Mouse (Mus musculus) ES-E14 (cell line): ENCODE measurements around the gene Fgf10. TPM values are rescaled to one million over a fixed set of nuclear protein-coding genes. Genes with fewer than 3 reads are reported as not detected.
A peak's percentile ranks its signal among the peaks of the same experiment; 100 is the strongest.

ENCODE experiments used
- DNase-seq: peaks from one replicate; pipeline ENCODE4 v3.0.0-alpha.2; 2013; ENCODE audit warnings: low read depth, low spot score
- H3K27ac ChIP-seq: 2 replicates; pipeline ENCODE4 v1.5.1; 2012; ENCODE audit warnings: low read depth, mild to moderate bottlenecking, low read length, moderate library complexity, mixed read lengths; ENCODE audit not compliant: poor library complexity, insufficient read depth, severe bottlenecking
- H3K36me3 ChIP-seq: 2 replicates; pipeline ENCODE4 v1.6.1; 2012; ENCODE audit warnings: mild to moderate bottlenecking, low read length, moderate library complexity, mixed read lengths; ENCODE audit not compliant: control insufficient read depth, poor library complexity, insufficient read depth, severe bottlenecking
- H3K4me1 ChIP-seq, 2 experiments: fragments of 150-350 bp in 1 of 2; sonication (generic) in 1 of 2; 2 replicates each; pipeline ENCODE4 v1.6.1; 2012; ENCODE audit warnings: low read length in 2 of 2, mild to moderate bottlenecking in 1 of 2, mixed read lengths in 1 of 2; ENCODE audit not compliant: control insufficient read depth in 2 of 2, insufficient read depth in 2 of 2, poor library complexity in 1 of 2
- H3K4me3 ChIP-seq, 2 experiments: fragments of 150-350 bp in 1 of 2; sonication (generic) in 1 of 2; 2 replicates each; pipeline ENCODE4 v1.5.1; 2012; ENCODE audit warnings: low read length in 2 of 2, low read depth in 1 of 2, mild to moderate bottlenecking in 1 of 2, mixed read lengths in 1 of 2; ENCODE audit not compliant: insufficient read depth in 1 of 2, poor library complexity in 1 of 2, severe bottlenecking in 1 of 2
- H3K9ac ChIP-seq: 2 replicates; pipeline ENCODE4 v1.6.1; 2012; ENCODE audit warnings: low read depth, mild to moderate bottlenecking, low read length, mixed read lengths; ENCODE audit not compliant: poor library complexity, insufficient read depth, severe bottlenecking
- H3K9me3 ChIP-seq: fragments of 150-350 bp; sonication (generic); 2 replicates; pipeline ENCODE4 v1.6.1; 2012; ENCODE audit warnings: low read depth, mild to moderate bottlenecking, low read length; ENCODE audit not compliant: control insufficient read depth, insufficient read depth
- CHD2 ChIP-seq: IDR thresholded peaks from 2 replicates; pipeline ENCODE4 v1.6.1; 2014; ENCODE audit warnings: mild to moderate bottlenecking, low read depth, low read length, inconsistent platforms
- HCFC1 ChIP-seq: IDR thresholded peaks from 2 replicates; pipeline ENCODE4 v1.6.1; 2012; ENCODE audit warnings: low read length, inconsistent platforms, borderline replicate concordance; ENCODE audit not compliant: insufficient read depth
- MAFK ChIP-seq: IDR thresholded peaks from 2 replicates; pipeline ENCODE4 v1.6.1; 2014; ENCODE audit warnings: mild to moderate bottlenecking, low read depth, low read length, inconsistent platforms; ENCODE audit not compliant: insufficient read depth
- ZC3H11A ChIP-seq: IDR thresholded peaks from 2 replicates; pipeline ENCODE4 v1.6.1; 2012; ENCODE audit warnings: low read depth, mild to moderate bottlenecking, inconsistent platforms, low read length, borderline replicate concordance
- ZNF384 ChIP-seq: IDR thresholded peaks from 2 replicates; pipeline ENCODE4 v1.6.1; 2012; ENCODE audit warnings: low read depth, low read length, inconsistent platforms
- in situ Hi-C, 2 experiments: fragments of 600-800 bp; cut with MboI; formaldehyde crosslinking; loops; one replicate each; pipeline ENCODE4 v1.15.1; 2025; ENCODE audit warnings: low sequenced_read_pairs in 2 of 2, inconsistent platforms in 1 of 2; ENCODE audit not compliant: unreplicated experiment in 2 of 2
- total RNA-seq: library from RNA; depleted of rRNA; stranded (reverse); fragments of 300-350 nt; gene quantifications from 2 replicates; pipeline ENCODE4 v1.2.3, GENCODE M21; 2012

The Fgf10 gene
- total RNA-seq, 1 experiment, result 1.7 TPM

GRCm38 (mm10) chr13:118746427-118746826, 76.8 kb downstream of the Fgf10 start:
- Histone ChIP-seq H3K4me1 (no peaks in the 10 kb centered on the region), H3K9ac (no peak overlapping the region), H3K27ac (no peak overlapping the region), H3K36me3 (no peaks in the 10 kb centered on the region), H3K9me3 (no peaks in the 10 kb centered on the region), H3K4me3 (no peak overlapping the region)
- DNase-seq, result no peak
- no peak for TF ChIP-seq ZC3H11A
- TF ChIP-seq HCFC1, result no peak
- TF ChIP-seq MAFK, result no peak
- TF ChIP-seq CHD2, result no peak
- no peak for TF ChIP-seq ZNF384
- in situ Hi-C loops, result no loop called here

- no peaks in the 10 kb centered on the region for H3K36me3 ChIP-seq
- H3K4me3 ChIP-seq, result no peak overlapping the region
- no peaks in the 10 kb centered on the region for H3K9me3 ChIP-seq
- no peaks in the 10 kb centered on the region for H3K4me1 ChIP-seq
- TF ChIP-seq ZC3H11A, result no peak
- TF ChIP-seq MAFK, result no peak
- no peak for TF ChIP-seq HCFC1
- TF ChIP-seq ZNF384, result no peak
- no peak for TF ChIP-seq CHD2
- H3K27ac ChIP-seq, result no peak overlapping the region
- no peak for DNase-seq
- H3K9ac ChIP-seq, result no peak overlapping the region
- in situ Hi-C loops, result no loop called here
These were observed 84.4 kb downstream of the Fgf10 start for GRCm38 (mm10) chr13:118754024-118754423.

- Histone ChIP-seq H3K27ac (no peak overlapping the region), H3K36me3 (no peaks in the 10 kb centered on the region), H3K9me3 (no peaks in the 10 kb centered on the region), H3K4me1 (no peaks in the 10 kb centered on the region), H3K4me3 (no peak overlapping the region), H3K9ac (no peak overlapping the region)
- no peak for TF ChIP-seq ZC3H11A
- no peak for TF ChIP-seq CHD2
- no peak for TF ChIP-seq MAFK
- TF ChIP-seq HCFC1, result no peak
- no peak for TF ChIP-seq ZNF384
- DNase-seq, result no peak
- in situ Hi-C loops, result no loop called here
These were observed 89.4 kb downstream of the Fgf10 start for GRCm38 (mm10) chr13:118759021-118759420.

GRCm38 (mm10) chr13:118762982-118763381, 93.4 kb downstream of the Fgf10 start:
- Histone ChIP-seq H3K4me1 (no peaks in the 10 kb centered on the region), H3K27ac (no peak overlapping the region), H3K9ac (no peak overlapping the region), H3K36me3 (no peaks in the 10 kb centered on the region), H3K9me3 (no peaks in the 10 kb centered on the region), H3K4me3 (no peak overlapping the region)
- no peak for TF ChIP-seq MAFK
- no peak for TF ChIP-seq HCFC1
- no peak for TF ChIP-seq ZNF384
- no peak for TF ChIP-seq CHD2
- no peak for TF ChIP-seq ZC3H11A
- in situ Hi-C loops, result no loop called here
- DNase-seq, result peak; percentile 30

GRCm38 (mm10) chr13:118772188-118772587, 102.6 kb downstream of the Fgf10 start:
- TF ChIP-seq ZNF384 (no peak), ZC3H11A (no peak), CHD2 (no peak), MAFK (no peak), HCFC1 (no peak)
- Histone ChIP-seq H3K9me3 (no peaks in the 10 kb centered on the region), H3K4me3 (no peak overlapping the region), H3K9ac (no peak overlapping the region), H3K4me1 (peaks cover 2 to 6% of the 10 kb centered on the region in 2 experiments; a peak in 1 of 4 replicates), H3K36me3 (no peaks in the 10 kb centered on the region), H3K27ac (no peak overlapping the region)
- no peak for DNase-seq
- in situ Hi-C loops, result no loop called here
